Mouse (Mus musculus): ENCODE measurements at regions not wholly inside any gene's neighbourhood (a gene's known extent, or its start where the extent isn't known, plus 50 kb on each side); places are given as distances from the start of the nearest gene placed in this dataset.

- H3K4me1 ChIP-seq (ENCODE audit: control insufficient read depth in 2 of 2, insufficient read depth in 2 of 2, low read length in 2 of 2, poor library complexity in 1 of 2) = peaks cover 0 to 4% of the 10 kb centered on the region in 2 experiments; a peak in 1 of 4 replicates
- H3K9me3 ChIP-seq (ENCODE audit: control insufficient read depth, insufficient read depth, low read depth, low read length) = no peaks in the 10 kb centered on the region
- in situ Hi-C loops (cut with MboI; ENCODE audit: low sequenced_read_pairs in 2 of 2, unreplicated experiment in 2 of 2) = loop anchor here (25.0 kb wide), 2 partner anchors 201 to 326 kb away; no protein-coding TSS in a partner anchor
- TF ChIP-seq ZC3H11A (IDR thresholded peaks at IDR 0.05; ENCODE audit: borderline replicate concordance, low read depth, low read length) = no peak
- no peak for TF ChIP-seq CHD2 (IDR thresholded peaks at IDR 0.05; ENCODE audit: low read depth, low read length)
- no peak for TF ChIP-seq HCFC1 (IDR thresholded peaks at IDR 0.05; ENCODE audit: borderline replicate concordance, insufficient read depth, low read length)
- TF ChIP-seq MAFK (IDR thresholded peaks at IDR 0.05; ENCODE audit: insufficient read depth, low read depth, low read length) = no peak
- no peak for TF ChIP-seq ZNF384 (IDR thresholded peaks at IDR 0.05; ENCODE audit: low read depth, low read length)
- no peak overlapping the region for H3K9ac ChIP-seq (ENCODE audit: insufficient read depth, low read depth, low read length, poor library complexity, severe bottlenecking)
- H3K4me3 ChIP-seq (ENCODE audit: insufficient read depth in 1 of 2, low read depth in 1 of 2, low read length in 2 of 2, poor library complexity in 1 of 2, severe bottlenecking in 1 of 2) = no peak overlapping the region
- no peak overlapping the region for H3K27ac ChIP-seq (ENCODE audit: insufficient read depth, low read depth, low read length, poor library complexity, severe bottlenecking)
- no peak for DNase-seq (ENCODE audit: low read depth, low spot score)
- no peaks in the 10 kb centered on the region for H3K36me3 ChIP-seq (ENCODE audit: control insufficient read depth, insufficient read depth, low read length, poor library complexity, severe bottlenecking)
Observed at GRCm38 (mm10) chr2:92813028-92813427, 101.9 kb upstream of the Syt13 start.

GRCm38 (mm10) chr2:92819586-92819985 lies 95.3 kb upstream of the Syt13 start:
- in situ Hi-C loops (cut with MboI; ENCODE audit: low sequenced_read_pairs in 2 of 2, unreplicated experiment in 2 of 2) = loop anchor here (25.0 kb wide), 2 partner anchors 207 to 332 kb away; no protein-coding TSS in a partner anchor

GRCm38 (mm10) chr2:92824325-92824724 lies 90.6 kb upstream of the Syt13 start:
- no peaks in the 10 kb centered on the region; a peak in 1 of 4 replicates for H3K4me1 ChIP-seq (ENCODE audit: control insufficient read depth in 2 of 2, insufficient read depth in 2 of 2, low read length in 2 of 2, poor library complexity in 1 of 2)
- no peak overlapping the region for H3K4me3 ChIP-seq (ENCODE audit: insufficient read depth in 1 of 2, low read depth in 1 of 2, low read length in 2 of 2, poor library complexity in 1 of 2, severe bottlenecking in 1 of 2)
- in situ Hi-C loops (cut with MboI; ENCODE audit: low sequenced_read_pairs in 2 of 2, unreplicated experiment in 2 of 2) = loop anchor here (25.0 kb wide), 2 partner anchors 212 to 337 kb away; no protein-coding TSS in a partner anchor
- H3K9me3 ChIP-seq (ENCODE audit: control insufficient read depth, insufficient read depth, low read depth, low read length) = no peaks in the 10 kb centered on the region
- TF ChIP-seq MAFK (IDR thresholded peaks at IDR 0.05; ENCODE audit: insufficient read depth, low read depth, low read length) = no peak
- no peak for TF ChIP-seq ZC3H11A (IDR thresholded peaks at IDR 0.05; ENCODE audit: borderline replicate concordance, low read depth, low read length)
- TF ChIP-seq ZNF384 (IDR thresholded peaks at IDR 0.05; ENCODE audit: low read depth, low read length) = no peak
- no peak for TF ChIP-seq CHD2 (IDR thresholded peaks at IDR 0.05; ENCODE audit: low read depth, low read length)
- no peak for TF ChIP-seq HCFC1 (IDR thresholded peaks at IDR 0.05; ENCODE audit: borderline replicate concordance, insufficient read depth, low read length)
- no peak overlapping the region for H3K9ac ChIP-seq (ENCODE audit: insufficient read depth, low read depth, low read length, poor library complexity, severe bottlenecking)
- H3K27ac ChIP-seq (ENCODE audit: insufficient read depth, low read depth, low read length, poor library complexity, severe bottlenecking) = no peak overlapping the region
- no peak for DNase-seq (ENCODE audit: low read depth, low spot score)
- H3K36me3 ChIP-seq (ENCODE audit: control insufficient read depth, insufficient read depth, low read length, poor library complexity, severe bottlenecking) = no peaks in the 10 kb centered on the region

More at GRCm38 (mm10) chr2:92819586-92819985, 95.3 kb upstream of the Syt13 start:
- no peak for DNase-seq (ENCODE audit: low read depth, low spot score)
- H3K4me1 ChIP-seq (ENCODE audit: control insufficient read depth in 2 of 2, insufficient read depth in 2 of 2, low read length in 2 of 2, poor library complexity in 1 of 2) = no peaks in the 10 kb centered on the region; a peak in 1 of 4 replicates
- H3K9ac ChIP-seq (ENCODE audit: insufficient read depth, low read depth, low read length, poor library complexity, severe bottlenecking) = no peak overlapping the region
- H3K4me3 ChIP-seq (ENCODE audit: insufficient read depth in 1 of 2, low read depth in 1 of 2, low read length in 2 of 2, poor library complexity in 1 of 2, severe bottlenecking in 1 of 2) = no peak overlapping the region
- H3K36me3 ChIP-seq (ENCODE audit: control insufficient read depth, insufficient read depth, low read length, poor library complexity, severe bottlenecking) = no peaks in the 10 kb centered on the region
- no peak overlapping the region for H3K27ac ChIP-seq (ENCODE audit: insufficient read depth, low read depth, low read length, poor library complexity, severe bottlenecking)
- TF ChIP-seq CHD2 (IDR thresholded peaks at IDR 0.05; ENCODE audit: low read depth, low read length) (no peak), ZNF384 (IDR thresholded peaks at IDR 0.05; ENCODE audit: low read depth, low read length) (no peak), ZC3H11A (IDR thresholded peaks at IDR 0.05; ENCODE audit: borderline replicate concordance, low read depth, low read length) (no peak), HCFC1 (IDR thresholded peaks at IDR 0.05; ENCODE audit: borderline replicate concordance, insufficient read depth, low read length) (no peak), MAFK (IDR thresholded peaks at IDR 0.05; ENCODE audit: insufficient read depth, low read depth, low read length) (no peak)
- H3K9me3 ChIP-seq (ENCODE audit: control insufficient read depth, insufficient read depth, low read depth, low read length) = no peaks in the 10 kb centered on the region

- in situ Hi-C loops (cut with MboI; ENCODE audit: low sequenced_read_pairs in 2 of 2, unreplicated experiment in 2 of 2) = no loop called here
- no peak overlapping the region for H3K4me3 ChIP-seq (ENCODE audit: insufficient read depth in 1 of 2, low read depth in 1 of 2, low read length in 2 of 2, poor library complexity in 1 of 2, severe bottlenecking in 1 of 2)
- H3K27ac ChIP-seq (ENCODE audit: insufficient read depth, low read depth, low read length, poor library complexity, severe bottlenecking) = no peak overlapping the region
- TF ChIP-seq ZC3H11A (IDR thresholded peaks at IDR 0.05; ENCODE audit: borderline replicate concordance, low read depth, low read length) (no peak), ZNF384 (IDR thresholded peaks at IDR 0.05; ENCODE audit: low read depth, low read length) (no peak), CHD2 (IDR thresholded peaks at IDR 0.05; ENCODE audit: low read depth, low read length) (no peak), HCFC1 (IDR thresholded peaks at IDR 0.05; ENCODE audit: borderline replicate concordance, insufficient read depth, low read length) (no peak), MAFK (IDR thresholded peaks at IDR 0.05; ENCODE audit: insufficient read depth, low read depth, low read length) (no peak)
- no peak overlapping the region for H3K9ac ChIP-seq (ENCODE audit: insufficient read depth, low read depth, low read length, poor library complexity, severe bottlenecking)
- H3K9me3 ChIP-seq (ENCODE audit: control insufficient read depth, insufficient read depth, low read depth, low read length) = no peaks in the 10 kb centered on the region
- no peaks in the 10 kb centered on the region for H3K36me3 ChIP-seq (ENCODE audit: control insufficient read depth, insufficient read depth, low read length, poor library complexity, severe bottlenecking)
- no peaks in the 10 kb centered on the region; a peak in 1 of 4 replicates for H3K4me1 ChIP-seq (ENCODE audit: control insufficient read depth in 2 of 2, insufficient read depth in 2 of 2, low read length in 2 of 2, poor library complexity in 1 of 2)
- no peak for DNase-seq (ENCODE audit: low read depth, low spot score)
Observed at GRCm38 (mm10) chr2:92825395-92825794, 89.5 kb upstream of the Syt13 start.

Data from ES-E14 (cell line).